Mouse (Mus musculus): ENCODE measurements at regions not wholly inside any gene's neighbourhood (a gene's known extent, or its start where the extent isn't known, plus 50 kb on each side); places are given as distances from the start of the nearest gene placed in this dataset.

DNA sequence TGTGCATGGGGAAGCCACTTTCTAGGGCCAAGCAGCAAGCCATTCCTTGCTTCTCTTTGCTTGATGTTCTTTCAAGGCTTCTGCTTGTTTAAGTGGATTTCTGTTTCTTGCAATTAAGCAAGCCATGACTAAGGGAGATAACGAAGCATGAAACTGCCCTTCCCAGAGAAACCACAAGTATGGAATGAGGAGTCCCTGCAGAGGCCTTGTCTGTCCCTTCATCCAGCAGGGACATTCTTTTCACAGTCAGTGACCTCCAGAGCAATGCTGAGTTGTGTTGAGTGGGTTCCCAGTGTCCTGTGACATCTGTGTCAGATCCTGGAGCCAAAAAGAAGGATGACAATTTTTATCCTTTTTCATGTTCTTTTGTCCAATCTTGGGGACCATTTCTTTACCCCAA, 124.9 kb upstream of the Bmp2 start:
- H3K27me3 ChIP-seq (ENCODE audit: insufficient read depth, low read length): no peaks in the 10 kb centered on the region
- ATAC-seq (ENCODE audit: insufficient read depth) (no peak), DNase-seq (no peak)
- no peak overlapping the region for H3K4me3 ChIP-seq (ENCODE audit: low read depth, low read length)
- TF ChIP-seq CTCF (IDR thresholded peaks at IDR 0.05; ENCODE audit: low read depth): no peak
- no peak overlapping the region for H3K9ac ChIP-seq
- no peaks in the 10 kb centered on the region for H3K9me3 ChIP-seq (ENCODE audit: low read depth, low read length)
- no peaks in the 10 kb centered on the region for H3K36me3 ChIP-seq (ENCODE audit: insufficient read depth)
- no peaks in the 10 kb centered on the region for H3K4me1 ChIP-seq (ENCODE audit: insufficient read depth)
- no peak overlapping the region for H3K4me2 ChIP-seq
- WGBS: 89% methylated on average over 1 of the region's 1 CpGs
- no peak overlapping the region for H3K27ac ChIP-seq (ENCODE audit: low read depth)

DNA sequence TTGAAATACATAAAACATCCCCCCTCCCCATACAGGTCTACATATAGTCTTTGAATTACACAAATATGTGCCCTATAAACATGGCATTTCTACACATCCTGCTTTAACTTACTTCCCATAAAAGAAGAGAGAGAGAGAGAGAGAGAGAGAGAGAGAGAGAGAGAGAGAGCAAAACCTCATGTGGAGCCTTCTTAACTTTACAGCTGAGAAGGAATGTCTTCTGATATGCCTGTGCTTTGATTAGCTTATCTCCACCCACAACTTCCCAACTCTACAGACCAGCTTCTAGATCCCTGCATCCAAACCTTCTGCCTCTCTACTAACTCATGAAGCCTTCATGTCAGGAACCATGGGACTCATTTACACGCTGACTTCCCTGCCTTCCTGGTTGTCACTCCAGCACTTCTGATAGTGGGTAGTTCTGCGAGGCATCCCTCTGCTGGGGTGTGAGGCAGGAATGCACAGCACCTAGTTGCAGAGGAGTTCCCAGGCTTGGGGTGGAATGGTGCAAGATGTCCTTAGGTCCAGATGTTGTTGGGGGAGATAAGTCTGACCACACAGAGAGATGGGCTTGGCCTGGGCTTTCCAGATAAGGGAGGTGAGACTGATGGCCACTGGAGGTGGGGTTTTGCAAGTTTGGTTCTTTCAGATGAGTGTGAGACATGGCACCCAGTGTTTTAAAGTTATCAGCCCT, 122.4 kb upstream of the Bmp2 start:
- no peak overlapping the region for H3K9ac ChIP-seq
- DNase-seq: no peak
- WGBS: 37% methylated on average over 2 of the region's 2 CpGs
- H3K4me3 ChIP-seq (ENCODE audit: low read depth, low read length): no peak overlapping the region
- TF ChIP-seq CTCF (IDR thresholded peaks at IDR 0.05; ENCODE audit: low read depth): no peak
- no peaks in the 10 kb centered on the region for H3K36me3 ChIP-seq (ENCODE audit: insufficient read depth)
- H3K4me1 ChIP-seq (ENCODE audit: insufficient read depth): no peaks in the 10 kb centered on the region
- H3K27me3 ChIP-seq (ENCODE audit: insufficient read depth, low read length): no peaks in the 10 kb centered on the region
- ATAC-seq (ENCODE audit: insufficient read depth): no peak
- no peak overlapping the region for H3K4me2 ChIP-seq
- H3K27ac ChIP-seq (ENCODE audit: low read depth): no peak overlapping the region
- H3K9me3 ChIP-seq (ENCODE audit: low read depth, low read length): no peaks in the 10 kb centered on the region

DNA sequence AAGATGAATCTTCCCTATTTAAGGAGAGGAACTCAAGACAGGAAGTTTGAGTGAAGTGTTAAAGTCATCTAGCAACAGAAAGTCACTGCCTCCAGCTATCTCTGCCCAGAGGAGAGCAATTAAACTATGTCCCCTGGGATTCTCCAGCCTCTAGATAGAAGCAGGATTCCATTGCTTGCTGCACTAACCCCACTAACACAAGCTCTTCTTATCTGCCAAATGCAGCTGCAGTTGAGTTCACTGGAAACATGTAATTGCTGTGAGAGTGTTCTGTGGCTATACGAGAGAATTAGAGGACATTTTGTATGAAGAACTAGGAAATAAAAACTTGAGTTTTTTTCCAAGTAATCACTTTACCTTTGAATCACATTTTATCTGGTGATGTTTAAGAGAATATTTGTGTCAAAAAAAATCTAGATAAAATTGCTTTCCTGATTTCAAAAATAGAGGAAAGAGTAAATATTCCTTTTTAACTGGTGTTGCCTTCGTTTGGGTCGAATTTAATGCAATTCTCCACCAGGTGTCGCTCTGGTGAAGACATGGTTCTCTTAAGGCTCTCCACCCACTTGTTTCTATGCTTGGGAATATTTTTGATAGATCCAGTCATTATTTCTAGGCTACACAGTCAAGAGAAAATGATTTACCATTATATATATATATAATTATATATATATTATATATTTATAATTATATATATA, 121.1 kb upstream of the Bmp2 start:
- no peak overlapping the region for H3K27ac ChIP-seq (ENCODE audit: low read depth)
- H3K4me3 ChIP-seq (ENCODE audit: low read depth, low read length): no peak overlapping the region
- TF ChIP-seq CTCF (IDR thresholded peaks at IDR 0.05; ENCODE audit: low read depth): peak; percentile 53
- no peak overlapping the region for H3K4me2 ChIP-seq
- H3K9me3 ChIP-seq (ENCODE audit: low read depth, low read length): no peaks in the 10 kb centered on the region
- no peaks in the 10 kb centered on the region for H3K27me3 ChIP-seq (ENCODE audit: insufficient read depth, low read length)
- no peak overlapping the region for H3K9ac ChIP-seq
- H3K36me3 ChIP-seq (ENCODE audit: insufficient read depth): no peaks in the 10 kb centered on the region
- peak; percentile 71 for DNase-seq
- H3K4me1 ChIP-seq (ENCODE audit: insufficient read depth): no peaks in the 10 kb centered on the region
- no peak for ATAC-seq (ENCODE audit: insufficient read depth)
- 40% methylated on average over 4 of the region's 4 CpGs for WGBS

DNA sequence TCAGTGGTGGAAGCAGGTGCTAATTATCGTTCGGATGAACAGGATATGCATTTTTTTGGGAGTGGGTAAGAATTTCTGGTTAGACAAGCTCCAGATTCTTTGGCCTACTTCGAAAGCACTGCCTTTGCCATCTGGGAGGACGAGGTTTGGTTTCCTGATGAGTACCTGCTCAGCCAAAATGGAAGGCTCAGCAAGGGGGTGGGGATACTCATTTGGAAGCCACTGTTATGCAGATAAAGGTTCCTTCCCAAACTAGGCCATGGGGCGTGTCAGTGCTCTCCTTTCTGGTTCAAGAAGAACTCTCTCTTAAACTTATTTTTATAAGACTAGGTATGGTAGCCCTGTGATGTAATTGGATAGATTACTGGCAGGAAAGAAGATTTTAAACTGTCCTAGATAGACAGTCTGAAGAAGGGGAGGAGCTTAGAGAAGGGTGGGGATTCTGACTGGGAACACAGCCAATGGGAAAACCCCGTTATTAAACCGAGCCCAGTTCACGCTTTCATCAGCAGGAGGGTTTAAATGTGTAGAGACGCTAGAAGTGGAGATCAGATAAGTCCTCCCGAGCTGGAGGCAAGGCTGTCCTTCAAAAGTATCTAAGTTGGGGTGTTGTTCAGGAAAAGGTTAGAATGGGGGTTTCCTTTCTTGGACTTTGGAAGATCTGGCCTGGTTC, 119.7 kb upstream of the Bmp2 start:
- H3K4me3 ChIP-seq (ENCODE audit: low read depth, low read length): no peak overlapping the region
- H3K9me3 ChIP-seq (ENCODE audit: low read depth, low read length): no peaks in the 10 kb centered on the region
- H3K9ac ChIP-seq: no peak overlapping the region
- no peak overlapping the region for H3K4me2 ChIP-seq
- no peaks in the 10 kb centered on the region for H3K36me3 ChIP-seq (ENCODE audit: insufficient read depth)
- ATAC-seq (ENCODE audit: insufficient read depth) (no peak), DNase-seq (no peak)
- WGBS: 81% methylated on average over 10 of the region's 10 CpGs
- no peak overlapping the region for H3K27ac ChIP-seq (ENCODE audit: low read depth)
- no peaks in the 10 kb centered on the region for H3K4me1 ChIP-seq (ENCODE audit: insufficient read depth)
- no peaks in the 10 kb centered on the region for H3K27me3 ChIP-seq (ENCODE audit: insufficient read depth, low read length)
- TF ChIP-seq CTCF (IDR thresholded peaks at IDR 0.05; ENCODE audit: low read depth): no peak

DNA sequence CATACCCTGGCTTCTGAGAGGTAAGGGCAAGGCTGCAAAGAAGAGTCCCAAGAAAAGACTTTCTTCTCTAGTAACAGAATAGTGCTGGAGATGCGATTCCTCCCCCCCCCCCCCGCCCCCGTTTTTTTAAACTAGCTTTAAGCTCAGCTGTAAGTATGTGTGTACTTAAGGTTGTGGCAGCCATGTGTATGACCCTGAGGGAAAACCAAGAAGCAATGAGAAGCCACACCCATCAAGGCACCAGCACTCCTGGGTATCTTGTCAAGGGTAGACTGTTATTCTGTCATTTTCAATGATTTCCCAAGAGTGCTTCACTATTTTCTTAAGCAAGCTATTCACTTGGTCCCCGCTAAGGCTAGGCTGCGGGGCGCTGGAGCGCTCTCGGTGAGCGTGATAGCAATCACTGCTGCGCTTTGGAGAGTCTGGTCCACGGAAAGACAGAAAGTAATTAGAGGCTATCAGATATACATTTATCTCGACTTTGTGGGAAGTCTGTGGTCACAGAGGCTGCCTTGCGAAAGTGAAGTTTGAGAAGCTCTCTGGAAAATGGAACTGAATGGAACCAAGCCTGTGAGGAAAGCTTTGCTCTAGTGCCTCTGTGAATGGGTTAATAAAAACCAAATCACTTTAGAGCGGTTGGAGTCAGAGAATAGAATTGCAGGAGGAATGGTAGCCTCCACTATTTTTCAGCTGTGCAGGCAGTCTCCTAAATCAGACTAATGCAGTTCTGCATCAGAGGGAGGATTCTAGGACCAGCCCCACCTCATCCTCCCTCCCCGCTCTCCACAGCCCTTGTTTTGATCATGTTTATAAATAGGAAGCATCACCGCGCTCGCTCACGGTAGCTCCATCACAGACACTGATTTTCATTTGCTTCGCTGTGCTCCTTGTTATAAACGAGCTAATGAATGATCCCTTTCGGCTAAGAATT, 114.8 kb upstream of the Bmp2 start:
- no peak overlapping the region for H3K9ac ChIP-seq
- H3K4me2 ChIP-seq: peak overlapping the region; percentile 49
- no peaks in the 10 kb centered on the region for H3K27me3 ChIP-seq (ENCODE audit: insufficient read depth, low read length)
- H3K36me3 ChIP-seq (ENCODE audit: insufficient read depth): no peaks in the 10 kb centered on the region
- DNase-seq (peak; percentile 13), ATAC-seq (ENCODE audit: insufficient read depth) (peak; percentile 38; the same call in 1 of the 2 replicates)
- 49% methylated on average over 22 of the region's 22 CpGs for WGBS
- no peak for TF ChIP-seq CTCF (IDR thresholded peaks at IDR 0.05; ENCODE audit: low read depth)
- H3K9me3 ChIP-seq (ENCODE audit: low read depth, low read length): no peaks in the 10 kb centered on the region
- no peaks in the 10 kb centered on the region for H3K4me1 ChIP-seq (ENCODE audit: insufficient read depth)
- no peak overlapping the region for H3K27ac ChIP-seq (ENCODE audit: low read depth)
- H3K4me3 ChIP-seq (ENCODE audit: low read depth, low read length): peak overlapping the region; percentile 17

DNA sequence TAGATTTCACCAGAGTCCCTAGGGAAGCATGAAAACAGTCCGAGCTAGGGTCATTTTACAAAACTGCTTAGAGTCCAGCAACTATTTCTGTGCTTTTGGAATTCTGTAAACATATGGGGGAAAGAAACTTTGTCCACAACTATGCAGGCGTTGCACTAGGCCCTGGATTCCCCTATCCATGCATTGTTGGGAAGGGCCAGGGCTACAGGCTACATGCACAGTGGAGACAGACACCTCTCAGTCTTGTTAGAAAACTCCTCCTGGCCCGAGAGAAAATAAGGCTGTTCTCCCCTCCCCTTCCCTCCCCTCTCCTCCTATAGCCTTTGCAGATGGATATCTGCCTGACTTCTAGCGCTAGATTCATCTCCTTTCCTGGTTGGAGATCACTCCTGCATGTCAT, 113.9 kb upstream of the Bmp2 start:
- ATAC-seq (ENCODE audit: insufficient read depth): no peak
- no peak overlapping the region for H3K9ac ChIP-seq

More for the DNA sequence above, 113.9 kb upstream of the Bmp2 start:
- H3K4me3 ChIP-seq (ENCODE audit: low read depth, low read length): no peak overlapping the region
- H3K9me3 ChIP-seq (ENCODE audit: low read depth, low read length): no peaks in the 10 kb centered on the region
- no peaks in the 10 kb centered on the region for H3K4me1 ChIP-seq (ENCODE audit: insufficient read depth)
- TF ChIP-seq CTCF (IDR thresholded peaks at IDR 0.05; ENCODE audit: low read depth): no peak
- H3K27me3 ChIP-seq (ENCODE audit: insufficient read depth, low read length): no peaks in the 10 kb centered on the region
- 31% methylated on average over 4 of the region's 4 CpGs for WGBS
- no peaks in the 10 kb centered on the region for H3K36me3 ChIP-seq (ENCODE audit: insufficient read depth)
- DNase-seq: peak; percentile 6
- no peak overlapping the region for H3K27ac ChIP-seq (ENCODE audit: low read depth)
- H3K4me2 ChIP-seq: peak overlapping the region; percentile 49; the same call in 1 of the 2 replicates

Data from lung, embryonic 14.5 days (tissue).